In genomic region chr1:58144384-58145069, GRCm38 (mm10) we compare ENCODE assay signal across 9 mouse cellular contexts. TPM values are rescaled to one million over a fixed set of nuclear protein-coding genes. Genes with fewer than 3 reads are reported as not detected.
DNase-seq lines count a peak whose midpoint lies in the region; ATAC-seq and TF ChIP-seq lines count a peak whose summit lies in the region.
"Had no signal": no experiment of that assay in that cellular context is flagged by ENCODE, and none has a peak within 500 bp of the region (broad histone marks: within the 10 kb centered on the region; RNA-seq: fewer than 3 reads in every experiment).

No protein-coding gene starts in this region.

- H3K4me2 ChIP-seq in lung, postnatal 0 days (replicated peaks; ENCODE audit: low read depth, low read length): no peak overlapping the region

- WGBS in lung, postnatal 0 days: 18% methylated on average over 10 of the region's 10 CpGs

- intact Hi-C loops in heart, postnatal 36 days (cut with DNase I): loop anchor here (5.0 kb wide), 1 partner anchor 712 kb away; no protein-coding TSS in a partner anchor

- in situ Hi-C loops in ES-E14 (cut with MboI; ENCODE audit: low sequenced_read_pairs in 2 of 2, unreplicated experiment in 2 of 2): loop anchor here in 1 of 2 experiments (10.0 kb wide), 1 partner anchor 150 kb away; no protein-coding TSS in a partner anchor

- no peak overlapping the region for H3K9ac ChIP-seq in ES-E14 (ENCODE audit: insufficient read depth, low read depth, low read length, poor library complexity, severe bottlenecking)
- no peak overlapping the region for H3K9ac ChIP-seq in lung, postnatal 0 days (replicated peaks; ENCODE audit: low read depth)

- no peaks in the 10 kb centered on the region for H3K36me3 ChIP-seq in ES-E14 (ENCODE audit: control insufficient read depth, insufficient read depth, low read length, poor library complexity, severe bottlenecking)
- H3K36me3 ChIP-seq in lung, postnatal 0 days (ENCODE audit: insufficient read depth, low read length): no peaks in the 10 kb centered on the region

- no peak overlapping the region for H3K27ac ChIP-seq in ES-E14 (ENCODE audit: insufficient read depth, low read depth, low read length, poor library complexity, severe bottlenecking)
- no peak overlapping the region for H3K27ac ChIP-seq in lung, postnatal 0 days (ENCODE audit: low read length)

- no peak for TF ChIP-seq EP300 in lung, postnatal 0 days (IDR thresholded peaks at IDR 0.05)

- peak; percentile 58 for TF ChIP-seq CTCF in lung, postnatal 0 days (IDR thresholded peaks at IDR 0.05)

- no peak for ATAC-seq in lung, postnatal 0 days

- DNase-seq in heart, adult 18-20 months: peak; percentile 4 to 29
- no peak for DNase-seq in heart, postnatal 36 days
- DNase-seq in ES-E14 (ENCODE audit: low read depth, low spot score): peak; percentile 22
- peak; percentile 45 to 54 for DNase-seq in cerebellum, postnatal 10 days
- peak; percentile 16 to 64 for DNase-seq in kidney, postnatal 36 days
- DNase-seq in lung, postnatal 0 days (ENCODE audit: low spot score): peak; percentile 50
- no peak for DNase-seq in gastrocnemius, adult 8-10 months (ENCODE audit: low spot score in 2 of 2)
- DNase-seq in spleen, adult 12 weeks (ENCODE audit: low spot score): no peak

- no peaks in the 10 kb centered on the region for H3K27me3 ChIP-seq in lung, postnatal 0 days (replicated peaks; ENCODE audit: insufficient read depth, low read length)

- H3K9me3 ChIP-seq in ES-E14 (ENCODE audit: control insufficient read depth, insufficient read depth, low read depth, low read length): no peaks in the 10 kb centered on the region
- no peaks in the 10 kb centered on the region for H3K9me3 ChIP-seq in lung, postnatal 0 days (ENCODE audit: low read length)

- H3K4me3 ChIP-seq in ES-E14 (ENCODE audit: insufficient read depth in 1 of 2, low read depth in 1 of 2, low read length in 2 of 2, poor library complexity in 1 of 2, severe bottlenecking in 1 of 2): no peak overlapping the region
- H3K4me3 ChIP-seq in lung, postnatal 0 days (ENCODE audit: low read depth, low read length): no peak overlapping the region

- no peaks in the 10 kb centered on the region for H3K4me1 ChIP-seq in ES-E14 (ENCODE audit: control insufficient read depth in 2 of 2, insufficient read depth in 2 of 2, low read length in 2 of 2, poor library complexity in 1 of 2)
- H3K4me1 ChIP-seq in lung, postnatal 0 days (ENCODE audit: insufficient read depth, low read depth, low read length): no peaks in the 10 kb centered on the region

TF ChIP-seq in ES-E14, 5 proteins besides CTCF, POLR2A, EP300 and RAD21:
- TF ChIP-seq HCFC1 (IDR thresholded peaks at IDR 0.05; ENCODE audit: borderline replicate concordance, insufficient read depth, low read length) (no peak), ZNF384 (IDR thresholded peaks at IDR 0.05; ENCODE audit: low read depth, low read length) (no peak), CHD2 (IDR thresholded peaks at IDR 0.05; ENCODE audit: low read depth, low read length) (no peak), MAFK (IDR thresholded peaks at IDR 0.05; ENCODE audit: insufficient read depth, low read depth, low read length) (0 out of 2 replicates have a peak, but pooled peaks have one; percentile 4)

RNA-seq across cellular contexts. Expression of gene Aox3, which starts 31.6 kb away (rescaled TPM):
- total RNA-seq in heart, adult 18-20 months (2021): 1 to 10 TPM; 1.5 to 2.8 TPM
- total RNA-seq in heart, postnatal 36 days (2021): under 1 TPM; 0.79 to 0.86 TPM
- total RNA-seq in ES-E14 (2012; rRNA removed): 0.69 and 1.8 TPM in 2 replicates
- 9.4 and 9.9 TPM in 2 replicates for polyA plus RNA-seq in lung, postnatal 0 days (2015; fragmentation: Nextera tagmentation; extraction: Ambion mirVana)
- total RNA-seq in gastrocnemius, adult 8-10 months (2022): 1 to 10 TPM in 2 of 4 experiments, under 1 TPM in 2; 0.73 to 2.0 (median 1.4) TPM
- total RNA-seq: MEL had no signal

Comparison
In these comparisons a context has a peak if more than half of its experiments do, and no peak if none do; other contexts are left out.
1. DNase-seq: peak in heart, adult 18-20 months (2 of 2), ES-E14 (single experiment), cerebellum, postnatal 10 days (2 of 2), kidney, postnatal 36 days (2 of 2) and lung, postnatal 0 days (single experiment); none in heart, postnatal 36 days (0 of 2), gastrocnemius, adult 8-10 months (0 of 2) and spleen, adult 12 weeks (single experiment).